Mouse (Mus musculus) heart, embryonic 12.5 days (tissue): Measurements from ENCODE around the gene Rapgef1. TPM values are rescaled to one million over a fixed set of nuclear protein-coding genes. Genes with fewer than 3 reads are reported as not detected.
"Not testable (repeated sequence)": the region's sequence is repeated elsewhere in the genome, so short reads cannot be mapped to it uniquely, and the experiment has no call there.

ENCODE experiments used
- ATAC-seq: fragments of 200-750 bp; cut with Nextera tagmentation; 2 replicates; pipeline ENCODE4 v1.8.0; 2017; ENCODE audit warnings: moderate TSS enrichment, moderate library complexity; ENCODE audit not compliant: insufficient number of reproducible peaks, low FRiP score
- H3K27ac ChIP-seq: fragments of 300-500 bp; sonication (generic); 2 replicates; pipeline ENCODE4 v1.5.1; 2016; ENCODE audit warnings: mild to moderate bottlenecking, moderate library complexity; ENCODE audit not compliant: poor library complexity, severe bottlenecking
- H3K27me3 ChIP-seq: fragments of 300-500 bp; sonication (generic); replicated peaks from 2 replicates; pipeline ENCODE4 v1.6.1; 2016; ENCODE audit warnings: mild to moderate bottlenecking, moderate library complexity
- H3K36me3 ChIP-seq: fragments of 300-500 bp; sonication (generic); 2 replicates; pipeline ENCODE4 v1.6.1; 2016; ENCODE audit warnings: mild to moderate bottlenecking, moderate library complexity
- H3K4me1 ChIP-seq: fragments of 300-500 bp; sonication (generic); replicated peaks from 2 replicates; pipeline ENCODE4 v1.6.1; 2016; ENCODE audit warnings: mild to moderate bottlenecking
- H3K4me2 ChIP-seq: fragments of 300-500 bp; sonication (generic); 2 replicates; pipeline ENCODE4 v1.6.1; 2016; ENCODE audit warnings: mild to moderate bottlenecking, moderate library complexity
- H3K4me3 ChIP-seq: fragments of 300-500 bp; sonication (generic); 2 replicates; pipeline ENCODE4 v1.5.1; 2016; ENCODE audit warnings: mild to moderate bottlenecking
- H3K9ac ChIP-seq: fragments of 300-500 bp; sonication (generic); 2 replicates; pipeline ENCODE4 v1.6.1; 2016; ENCODE audit warnings: mild to moderate bottlenecking, moderate library complexity
- H3K9me3 ChIP-seq: fragments of 300-500 bp; sonication (generic); replicated peaks from 2 replicates; pipeline ENCODE4 v1.6.1; 2016; ENCODE audit warnings: mild to moderate bottlenecking, moderate library complexity
- WGBS: fragments of 180-500 bp; shearing (Covaris S2); methylation state at CpG from one replicate; pipeline ENCODE4 v1.1.7; 2016; 5-methylcytosine and 5-hydroxymethylcytosine counted together
- polyA plus RNA-seq: library from polyadenylated mRNA; unstranded; fragments of >200 nt; fragmentation: Nextera tagmentation; extraction: Ambion mirVana; gene quantifications from 2 replicates; pipeline ENCODE4 v1.2.1, GENCODE M21; 2016

The Rapgef1 gene
- polyA plus RNA-seq, 1 experiment from 2014 or later = 13.2 TPM

DNA sequence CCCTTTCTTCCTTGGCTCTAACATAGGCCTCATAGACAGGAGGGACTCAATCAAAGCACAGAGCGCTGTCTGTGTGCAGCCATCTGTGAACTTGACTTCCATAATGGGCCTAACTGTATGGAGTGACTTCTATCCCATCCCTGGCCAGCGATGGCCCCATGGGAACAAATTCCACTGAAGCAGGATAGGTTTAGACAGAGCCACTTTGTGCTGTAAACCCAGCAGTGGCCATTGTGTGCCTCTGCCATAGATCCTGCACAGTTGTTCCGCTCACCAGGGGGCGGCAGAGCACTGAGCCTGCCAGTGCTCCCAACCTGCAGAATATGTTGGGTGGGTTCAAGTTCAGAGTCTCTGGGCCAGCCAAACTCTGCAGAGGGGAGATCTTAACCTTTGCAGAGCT lies 88.2 kb downstream of the Rapgef1 start:
- 85% methylated on average over 4 of the region's 4 CpGs for WGBS
- no peak overlapping the region for H3K9ac ChIP-seq
- H3K4me2 ChIP-seq = no peak overlapping the region
- H3K4me1 ChIP-seq = peaks cover 16% of the 10 kb centered on the region
- H3K27me3 ChIP-seq = no peaks in the 10 kb centered on the region
- no peak for ATAC-seq
- no peak overlapping the region for H3K4me3 ChIP-seq
- H3K36me3 ChIP-seq = peaks cover 77% of the 10 kb centered on the region
- H3K9me3 ChIP-seq = no peaks in the 10 kb centered on the region
- H3K27ac ChIP-seq = no peak overlapping the region

DNA sequence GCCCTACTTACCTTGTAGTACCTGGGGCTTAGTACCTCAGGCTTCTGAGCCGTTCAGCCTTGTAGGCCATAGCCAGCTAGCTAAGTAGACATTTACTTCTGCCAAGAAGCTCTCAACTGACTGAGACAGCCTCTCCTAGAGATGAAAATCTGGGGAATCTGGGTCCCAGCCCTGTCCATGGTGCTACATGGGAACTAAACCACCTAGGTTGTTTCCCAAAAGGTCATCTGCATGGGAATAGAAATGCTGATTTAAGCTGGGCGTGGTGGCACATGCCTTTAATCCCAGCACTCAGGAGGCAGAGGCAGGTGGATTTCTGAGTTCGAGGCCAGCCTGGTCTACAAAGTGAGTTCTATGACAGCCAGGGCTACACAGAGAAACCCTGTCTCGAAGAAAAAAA lies 88.7 kb downstream of the Rapgef1 start:
- H3K27ac ChIP-seq = not testable (repeated sequence)

DNA sequence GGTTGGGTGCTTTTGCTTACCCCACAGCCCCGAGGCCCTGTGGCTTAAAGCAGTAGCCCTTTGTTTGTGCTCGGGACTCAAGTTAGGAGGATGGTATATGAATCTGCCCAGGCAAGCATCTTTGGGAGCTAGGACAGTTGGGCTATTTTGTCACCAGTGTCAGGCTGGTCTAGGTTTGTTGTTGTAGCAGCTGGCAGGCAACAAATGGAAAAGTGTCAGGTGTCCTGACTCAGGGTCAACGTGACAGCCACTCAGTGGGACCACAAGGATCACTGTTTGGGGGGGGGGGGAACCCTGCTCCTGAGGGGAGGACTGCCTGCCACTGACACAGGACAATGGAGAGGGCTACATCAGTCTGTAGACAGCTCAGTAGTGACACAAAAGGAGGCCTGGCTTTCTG lies 91.5 kb downstream of the Rapgef1 start:
- 61% methylated on average over 3 of the region's 3 CpGs for WGBS
- Histone ChIP-seq H3K4me1 (peaks cover 46% of the 10 kb centered on the region), H3K4me2 (no peak overlapping the region), H3K9ac (no peak overlapping the region), H3K36me3 (peaks cover 55% of the 10 kb centered on the region), H3K4me3 (no peak overlapping the region), H3K9me3 (no peaks in the 10 kb centered on the region), H3K27me3 (no peaks in the 10 kb centered on the region), H3K27ac (no peak overlapping the region)
- ATAC-seq = no peak

More for the DNA sequence above, 88.7 kb downstream of the Rapgef1 start:
- not testable (repeated sequence) for H3K4me3 ChIP-seq, ATAC-seq, H3K9me3 ChIP-seq, H3K9ac ChIP-seq, H3K4me2 ChIP-seq, H3K27me3 ChIP-seq
- Histone ChIP-seq H3K4me1 (peaks cover 20% of the 10 kb centered on the region), H3K36me3 (peaks cover 72% of the 10 kb centered on the region)
- WGBS = 85% methylated on average over 4 of the region's 4 CpGs

DNA sequence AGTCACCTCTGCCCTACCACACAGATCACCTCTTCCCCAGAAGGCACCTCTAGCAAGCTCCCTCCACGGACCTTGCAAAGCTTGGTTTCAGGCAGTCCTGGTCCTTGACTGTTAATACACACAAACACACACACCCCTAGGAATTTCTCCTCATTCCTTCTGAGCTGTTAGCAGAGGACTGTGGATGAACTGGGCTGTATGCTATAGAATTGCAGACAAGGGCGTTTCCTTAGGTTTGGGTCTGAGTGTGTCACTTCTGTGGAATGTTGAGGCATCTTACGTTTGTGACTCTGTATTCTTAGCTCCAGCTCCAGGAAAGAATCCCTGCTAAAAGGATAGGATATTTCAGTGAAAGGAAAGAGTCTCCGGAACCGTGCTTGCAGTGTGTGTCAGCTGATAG lies 92.4 kb downstream of the Rapgef1 start:
- no peak overlapping the region for H3K9ac ChIP-seq
- H3K9me3 ChIP-seq = no peaks in the 10 kb centered on the region
- H3K4me1 ChIP-seq = peaks cover 54% of the 10 kb centered on the region
- no peak overlapping the region for H3K4me3 ChIP-seq
- H3K27me3 ChIP-seq = no peaks in the 10 kb centered on the region
- H3K36me3 ChIP-seq = peaks cover 47% of the 10 kb centered on the region
- H3K4me2 ChIP-seq = no peak overlapping the region
- 69% methylated on average over 5 of the region's 5 CpGs for WGBS
- no peak overlapping the region for H3K27ac ChIP-seq
- no peak for ATAC-seq

DNA sequence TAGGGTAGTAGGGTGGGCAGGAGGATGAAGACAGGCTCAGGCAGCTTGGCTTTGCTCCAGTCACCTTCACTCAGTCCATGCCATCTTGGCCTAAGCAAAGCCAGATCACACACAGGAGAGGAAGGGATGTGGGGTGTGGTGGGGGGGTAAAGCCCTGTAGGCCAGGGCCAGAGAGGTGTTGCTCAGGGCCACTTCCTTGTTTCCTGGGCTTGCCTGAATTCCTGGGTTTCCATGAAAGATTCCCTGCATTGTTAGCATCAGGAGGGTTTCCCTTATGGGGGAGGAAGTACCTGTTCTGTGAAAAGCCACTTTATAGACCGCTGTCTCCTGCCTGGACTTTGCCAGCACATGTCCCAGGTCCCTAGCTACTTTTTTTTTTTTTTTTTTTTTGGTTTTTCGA lies 94.0 kb downstream of the Rapgef1 start:
- Histone ChIP-seq H3K4me2 (no peak overlapping the region), H3K27me3 (no peaks in the 10 kb centered on the region), H3K9me3 (no peaks in the 10 kb centered on the region), H3K4me3 (no peak overlapping the region), H3K9ac (no peak overlapping the region), H3K4me1 (peaks cover 63% of the 10 kb centered on the region), H3K27ac (no peak overlapping the region), H3K36me3 (peaks cover 34% of the 10 kb centered on the region)
- ATAC-seq = no peak
- 83% methylated on average over 2 of the region's 2 CpGs for WGBS

DNA sequence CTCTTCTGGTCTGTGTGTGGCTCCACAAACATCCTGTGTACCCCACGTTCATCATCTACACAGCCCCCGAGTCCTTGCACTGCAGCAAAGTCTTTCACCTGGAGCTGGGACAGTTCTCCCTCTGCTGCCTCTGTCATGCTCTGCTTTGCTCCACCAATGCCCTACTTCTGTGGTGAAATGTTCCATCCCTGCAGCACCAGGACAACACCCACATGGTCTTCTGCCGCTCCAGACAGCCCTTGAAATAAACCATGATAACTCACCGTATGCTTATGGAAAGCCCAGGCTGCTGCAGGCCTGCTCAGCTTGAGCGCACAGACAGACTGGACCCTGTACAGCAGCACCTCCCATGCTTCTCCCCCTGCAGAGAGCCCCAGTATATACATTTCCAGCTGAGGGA lies 94.6 kb downstream of the Rapgef1 start:
- no peak overlapping the region for H3K4me3 ChIP-seq
- H3K27me3 ChIP-seq = no peaks in the 10 kb centered on the region
- H3K4me1 ChIP-seq = peaks cover 66% of the 10 kb centered on the region
- H3K36me3 ChIP-seq = peaks cover 33% of the 10 kb centered on the region
- no peak overlapping the region for H3K4me2 ChIP-seq
- H3K9ac ChIP-seq = no peak overlapping the region
- 66% methylated on average over 5 of the region's 5 CpGs for WGBS
- ATAC-seq = no peak
- H3K27ac ChIP-seq = peak overlapping the region; percentile 92
- H3K9me3 ChIP-seq = no peaks in the 10 kb centered on the region

DNA sequence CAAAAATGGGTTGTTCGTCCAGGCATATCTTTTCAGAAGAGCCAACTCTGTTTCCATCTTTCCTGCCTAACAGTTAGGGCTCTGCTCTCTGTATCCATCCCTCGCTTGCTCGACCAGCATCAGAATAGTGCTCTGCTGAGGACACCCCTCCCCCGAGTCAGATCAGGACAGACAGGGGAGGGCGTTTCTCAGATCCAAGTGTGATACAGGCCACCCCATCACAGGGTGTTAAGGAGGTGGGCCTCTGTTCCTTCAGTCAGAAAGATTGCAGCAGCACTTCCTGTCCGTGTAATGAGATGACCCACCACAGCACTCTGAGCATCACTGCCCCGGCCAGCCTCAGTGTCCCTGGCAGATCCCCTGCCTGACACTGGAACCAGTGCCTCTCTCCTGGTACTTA lies 96.6 kb downstream of the Rapgef1 start:
- Histone ChIP-seq H3K9ac (no peak overlapping the region; the same call in 1 of the 2 replicates), H3K27ac (peak overlapping the region; percentile 92), H3K4me1 (peaks cover 70% of the 10 kb centered on the region), H3K36me3 (peaks cover 38% of the 10 kb centered on the region), H3K9me3 (no peaks in the 10 kb centered on the region), H3K4me3 (no peak overlapping the region), H3K27me3 (no peaks in the 10 kb centered on the region), H3K4me2 (peak overlapping the region; percentile 29)
- 13% methylated on average over 7 of the region's 7 CpGs for WGBS
- peak; percentile 17; the same call in 1 of the 2 replicates for ATAC-seq

DNA sequence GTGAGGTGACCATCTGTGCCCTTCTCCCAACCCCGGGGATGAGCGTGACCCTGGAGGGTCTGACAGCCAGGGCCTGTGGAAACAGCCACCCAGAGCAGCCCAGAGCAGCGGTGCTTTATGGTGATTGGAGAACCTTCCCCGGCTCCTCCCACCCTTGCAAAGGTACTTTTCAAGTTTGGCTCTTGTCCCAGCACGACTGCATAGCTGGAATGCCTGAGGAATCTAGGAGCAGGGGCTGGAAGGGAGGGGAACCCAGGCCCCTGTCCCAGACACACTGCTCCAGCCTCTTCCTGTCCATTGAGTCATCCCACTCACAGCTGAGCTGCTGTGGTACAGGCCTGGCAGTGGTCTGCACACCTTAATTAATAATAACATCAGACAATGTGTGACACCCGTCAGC lies 97.2 kb downstream of the Rapgef1 start:
- peak; percentile 87 for ATAC-seq
- H3K4me2 ChIP-seq = peak overlapping the region; percentile 29
- H3K9me3 ChIP-seq = no peaks in the 10 kb centered on the region
- H3K4me3 ChIP-seq = no peak overlapping the region
- 6% methylated on average over 6 of the region's 6 CpGs for WGBS
- no peaks in the 10 kb centered on the region for H3K27me3 ChIP-seq
- H3K9ac ChIP-seq = no peak overlapping the region
- peaks cover 37% of the 10 kb centered on the region for H3K36me3 ChIP-seq
- H3K4me1 ChIP-seq = peaks cover 64% of the 10 kb centered on the region
- H3K27ac ChIP-seq = peak overlapping the region; percentile 92

DNA sequence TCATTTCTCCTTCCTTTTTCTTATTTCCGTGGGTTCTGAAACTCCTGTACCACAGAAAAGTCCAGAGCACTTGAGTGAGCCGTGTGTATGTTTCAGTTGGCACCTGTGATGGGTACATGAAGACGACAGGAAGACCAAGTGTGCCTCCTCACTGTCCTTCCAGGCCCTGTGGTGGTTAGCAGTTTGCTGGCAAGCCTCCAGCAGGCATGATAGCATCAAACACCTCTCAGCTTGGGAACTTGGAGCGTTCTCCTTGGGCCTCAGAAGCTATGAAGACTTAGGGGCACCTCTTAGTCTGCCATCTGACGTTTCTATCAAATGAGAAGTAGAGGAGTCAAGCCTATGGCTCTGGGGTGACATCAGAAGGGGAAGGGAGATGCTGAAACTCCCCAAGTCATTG lies 99.1 kb downstream of the Rapgef1 start:
- Histone ChIP-seq H3K9me3 (no peaks in the 10 kb centered on the region), H3K4me2 (no peak overlapping the region), H3K27ac (no peak overlapping the region), H3K4me1 (peaks cover 56% of the 10 kb centered on the region), H3K9ac (no peak overlapping the region), H3K27me3 (no peaks in the 10 kb centered on the region), H3K36me3 (peaks cover 49% of the 10 kb centered on the region), H3K4me3 (no peak overlapping the region)
- no peak for ATAC-seq
- WGBS = 70% methylated on average over 5 of the region's 5 CpGs

DNA sequence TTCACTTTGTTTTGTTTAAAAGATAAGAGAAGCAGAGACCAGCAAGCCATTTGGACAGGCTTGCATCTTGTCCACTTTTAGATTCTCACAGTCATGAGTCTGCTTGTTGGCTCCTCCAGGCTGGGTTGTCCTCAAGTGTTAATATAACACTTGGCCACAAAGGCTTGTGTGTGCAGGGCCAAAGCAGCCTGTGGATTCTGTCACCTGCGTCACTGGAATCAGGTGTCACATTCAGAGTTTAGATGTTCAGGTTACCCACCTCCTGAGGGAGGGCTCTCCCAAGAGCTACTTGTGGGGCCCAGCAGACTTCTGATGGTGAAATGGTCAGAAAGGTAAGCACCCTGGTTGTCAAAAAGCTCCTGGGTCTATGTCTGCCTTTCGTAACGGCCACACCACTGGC lies 103.6 kb downstream of the Rapgef1 start:
- ATAC-seq = no peak
- WGBS = 77% methylated on average over 3 of the region's 3 CpGs
- Histone ChIP-seq H3K4me3 (no peak overlapping the region), H3K4me1 (peaks cover 18% of the 10 kb centered on the region), H3K36me3 (peaks cover 79% of the 10 kb centered on the region), H3K9me3 (no peaks in the 10 kb centered on the region), H3K27ac (no peak overlapping the region), H3K9ac (no peak overlapping the region), H3K27me3 (no peaks in the 10 kb centered on the region), H3K4me2 (no peak overlapping the region)

DNA sequence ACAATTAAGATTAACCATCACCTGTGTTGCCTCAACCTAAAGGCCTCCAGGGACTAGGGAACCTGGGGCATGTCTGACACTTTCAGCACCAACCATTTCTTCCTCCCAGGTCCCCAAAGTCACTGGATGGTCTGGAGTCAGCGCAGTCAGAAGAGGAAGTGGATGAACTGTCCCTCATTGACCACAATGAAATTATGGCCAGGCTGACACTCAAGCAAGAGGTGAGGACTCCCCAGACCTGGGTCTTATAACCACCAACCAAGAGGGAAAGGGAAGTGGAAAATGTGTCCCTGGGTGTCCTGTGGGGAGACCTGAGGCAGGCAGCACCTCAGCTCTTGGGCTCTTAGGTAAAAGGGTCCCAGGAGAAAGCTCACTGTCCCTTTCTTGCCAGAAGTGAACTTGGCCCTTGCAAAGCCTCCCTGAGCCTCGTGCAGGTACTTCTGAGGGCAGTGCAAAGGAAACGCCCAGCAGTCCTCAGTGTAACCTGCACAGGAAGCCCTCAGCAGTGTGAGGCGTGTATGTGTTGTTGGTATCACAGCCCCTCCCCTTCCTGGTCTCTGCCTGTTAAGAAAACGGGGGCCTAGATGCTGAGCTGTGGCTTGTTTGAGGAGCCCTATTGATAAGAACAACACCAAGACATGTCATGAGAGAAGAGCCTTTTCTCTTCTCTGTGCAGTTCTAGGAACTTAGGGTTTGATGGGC lies 105.3 kb downstream of the Rapgef1 start:
- Histone ChIP-seq H3K4me2 (no peak overlapping the region), H3K9ac (no peak overlapping the region), H3K4me1 (peaks cover 13% of the 10 kb centered on the region), H3K27me3 (no peaks in the 10 kb centered on the region), H3K36me3 (peaks cover 77% of the 10 kb centered on the region), H3K9me3 (no peaks in the 10 kb centered on the region), H3K4me3 (no peak overlapping the region), H3K27ac (no peak overlapping the region)
- WGBS = 68% methylated on average over 5 of the region's 5 CpGs
- ATAC-seq = no peak

DNA sequence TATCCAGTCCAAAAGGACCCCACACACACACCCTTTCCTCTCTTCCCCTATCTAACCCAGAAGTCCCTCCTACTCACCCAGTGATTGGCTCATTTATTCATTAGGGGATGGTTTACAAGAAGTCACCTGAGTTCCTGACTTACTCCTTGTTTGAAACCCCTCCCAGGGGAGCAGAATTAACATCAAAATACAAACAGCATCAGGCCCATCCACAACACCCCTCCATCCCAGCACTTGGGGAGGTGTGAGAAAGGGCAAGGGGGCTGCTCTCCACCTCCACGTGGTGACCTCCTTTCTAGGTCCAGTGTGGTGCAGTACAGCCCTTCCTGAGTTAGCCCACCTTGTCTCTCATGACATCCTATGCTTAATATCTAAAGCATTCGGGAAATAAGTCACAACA lies 110.0 kb downstream of the Rapgef1 start:
- Histone ChIP-seq H3K27ac (no peak overlapping the region), H3K27me3 (no peaks in the 10 kb centered on the region), H3K9me3 (no peaks in the 10 kb centered on the region), H3K9ac (no peak overlapping the region), H3K36me3 (peaks cover 75% of the 10 kb centered on the region), H3K4me2 (no peak overlapping the region), H3K4me3 (no peak overlapping the region), H3K4me1 (no peaks in the 10 kb centered on the region)
- no peak for ATAC-seq
- WGBS = 52% methylated on average over 2 of the region's 2 CpGs
